Mouse (Mus musculus) 3134 (cell line): Measurements from ENCODE around the gene Plekho1.
A peak's percentile ranks its signal among the peaks of the same experiment; 100 is the strongest.
"Not testable (repeated sequence)": the region's sequence is repeated elsewhere in the genome, so short reads cannot be mapped to it uniquely, and the experiment has no call there.

Source experiments
- DNase-seq: peaks from one replicate; pipeline ENCODE4 v3.0.0-alpha.2; 2011; ENCODE audit warnings: low spot score; ENCODE audit not compliant: insufficient read length; ENCODE audit errors: extremely low read depth

The Plekho1 gene

DNA sequence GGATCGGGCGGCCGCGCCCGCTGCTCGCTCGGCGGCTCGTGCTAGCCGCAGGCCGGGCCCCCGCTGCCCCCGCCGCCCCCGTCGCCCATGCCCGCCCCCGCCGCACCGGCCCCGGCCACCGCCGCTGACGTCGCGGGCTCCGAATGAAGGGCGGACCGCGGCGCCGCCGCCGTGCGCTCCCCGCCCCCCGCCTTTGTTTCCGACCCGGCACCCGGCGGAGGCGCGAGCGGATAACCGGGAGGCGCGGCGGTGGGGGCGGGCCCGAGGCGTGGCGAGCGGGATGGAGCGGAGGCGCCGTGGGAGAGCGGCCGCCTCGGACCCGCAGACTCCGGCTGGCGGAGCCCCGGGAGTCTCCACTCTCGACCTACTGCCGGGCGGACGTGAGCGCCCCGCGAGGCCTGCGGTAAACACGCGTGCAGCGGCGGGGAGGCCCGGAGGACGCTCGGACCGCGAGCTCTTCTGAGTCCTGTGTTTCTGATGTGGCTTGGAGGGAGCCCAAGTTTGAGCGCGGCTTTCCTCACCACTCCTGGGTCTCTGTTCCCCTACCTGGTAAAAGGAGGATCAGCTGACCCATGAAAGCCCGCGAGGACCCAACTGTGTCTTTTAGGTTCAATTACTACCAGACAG, at the start of gene Plekho1:
Plekho1 (minus strand) TSS at position 200 of the 627 bp plus-strand sequence.
- peak; percentile 71 for DNase-seq

- DNase-seq: not testable (repeated sequence)
Measured at GRCm38 (mm10) chr3:96044559-96044958, 48.8 kb upstream of the Plekho1 start.

- DNase-seq: no peak
Measured at GRCm38 (mm10) chr3:96043104-96043503, 47.3 kb upstream of the Plekho1 start.

DNA sequence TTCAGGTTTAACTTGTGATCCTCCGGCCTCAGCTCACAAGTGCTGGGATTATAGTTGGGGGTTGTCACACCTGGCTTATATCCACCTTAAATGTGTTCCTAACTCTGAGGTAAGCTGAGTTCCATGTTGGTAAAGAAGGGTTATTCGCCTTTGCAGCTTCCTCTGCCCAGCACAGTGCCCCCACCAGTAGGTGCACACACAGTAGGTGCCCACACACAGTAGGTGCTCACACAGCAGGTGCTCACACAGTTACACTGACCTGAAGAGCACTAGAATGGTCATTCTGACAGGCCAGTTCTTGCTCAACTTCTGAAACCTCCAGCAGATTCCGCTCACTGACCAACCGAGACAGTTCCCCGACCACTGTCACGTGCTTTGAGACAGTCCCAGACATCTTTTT, 45.3 kb upstream of the Plekho1 start:
- no peak for DNase-seq

GRCm38 (mm10) chr3:96040663-96041006, 44.8 kb upstream of the Plekho1 start:
- DNase-seq: no peak

DNA sequence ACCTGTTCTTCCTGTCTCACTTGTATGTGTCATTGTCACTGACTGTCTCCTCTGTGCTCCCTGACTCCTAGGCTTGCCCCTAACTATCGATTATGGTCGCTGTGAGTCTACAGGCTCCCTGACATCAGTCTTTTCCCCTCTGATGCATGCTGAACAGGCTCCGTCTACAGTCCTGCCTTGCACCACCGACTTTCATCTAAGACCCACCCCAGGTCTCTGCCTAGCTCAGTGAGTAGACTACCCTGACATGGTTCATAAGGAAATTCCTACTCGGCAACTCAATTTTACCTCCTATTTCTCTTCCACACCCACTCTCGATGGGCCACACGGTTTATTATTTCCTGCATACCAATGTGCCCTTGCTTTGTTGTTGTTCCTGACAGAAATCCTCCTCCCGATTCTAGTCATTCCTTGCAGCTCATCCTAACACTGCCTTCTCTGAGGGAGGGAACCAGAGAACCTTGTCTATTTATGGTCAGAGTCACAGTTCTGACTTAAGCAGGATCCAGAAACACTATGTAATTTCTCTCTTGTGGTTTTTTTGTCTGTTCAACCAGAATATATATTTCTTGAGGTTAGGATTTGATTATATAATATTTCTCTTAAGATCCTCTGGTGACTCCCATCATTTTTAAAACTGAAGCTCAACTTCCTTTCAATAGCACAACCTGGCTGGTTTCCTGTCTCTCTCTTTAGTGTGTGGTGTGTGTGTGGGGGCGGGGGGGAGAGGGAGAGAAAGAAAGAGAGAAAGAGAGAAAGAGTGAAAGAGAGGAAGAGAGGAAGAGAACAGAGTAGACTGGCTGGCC, 44.3 kb upstream of the Plekho1 start:
- no peak for DNase-seq

- DNase-seq: no peak
Measured at GRCm38 (mm10) chr3:96038851-96039250, 43.0 kb upstream of the Plekho1 start.

GRCm38 (mm10) chr3:96038156-96038555, 42.4 kb upstream of the Plekho1 start:
- no peak for DNase-seq

DNA sequence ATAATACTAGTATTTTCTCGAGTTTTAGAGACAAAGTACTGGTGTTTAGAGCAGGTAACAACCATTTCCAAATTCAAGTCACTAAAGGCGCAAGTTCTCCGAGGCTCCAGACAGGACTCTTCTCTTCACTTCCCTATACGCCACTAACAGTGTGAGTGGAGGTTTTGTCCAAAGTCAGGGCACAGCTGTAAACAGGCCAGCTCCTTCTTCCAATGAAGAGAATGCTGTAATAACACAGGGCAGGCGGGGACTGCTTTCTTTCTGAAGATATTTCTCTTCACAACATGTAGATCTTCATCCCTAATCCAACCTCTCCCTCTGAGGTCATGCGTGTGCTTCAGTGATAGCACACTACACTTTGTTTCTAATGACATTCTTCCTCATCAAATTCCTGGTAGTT, 41.0 kb upstream of the Plekho1 start:
- no peak for DNase-seq

GRCm38 (mm10) chr3:96033046-96033445, 37.2 kb upstream of the Plekho1 start:
- DNase-seq: no peak

- DNase-seq: no peak
Measured at GRCm38 (mm10) chr3:96032652-96033017, 36.8 kb upstream of the Plekho1 start.

GRCm38 (mm10) chr3:96031991-96032651, 36.3 kb upstream of the Plekho1 start:
- DNase-seq: no peak

DNA sequence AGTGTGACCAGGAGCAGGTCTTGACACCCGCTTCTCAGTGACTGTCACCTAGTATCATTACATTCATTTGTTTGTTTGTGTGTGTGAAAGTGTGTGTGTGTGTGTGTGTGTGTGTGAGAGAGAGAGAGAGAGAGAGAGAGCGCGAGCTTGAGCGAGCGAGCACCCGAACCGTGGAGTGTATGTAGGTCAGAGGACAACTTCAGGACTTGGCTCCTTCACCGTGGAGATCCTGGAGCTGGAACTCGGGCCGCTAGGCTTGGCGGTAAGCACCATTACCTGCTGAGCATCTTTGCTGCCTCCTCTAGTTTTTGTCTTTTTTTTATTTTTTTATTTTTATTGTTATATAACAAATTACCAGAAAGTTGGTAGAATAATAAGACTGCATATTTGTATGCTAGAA, 34.0 kb upstream of the Plekho1 start:
- DNase-seq: no peak

DNA sequence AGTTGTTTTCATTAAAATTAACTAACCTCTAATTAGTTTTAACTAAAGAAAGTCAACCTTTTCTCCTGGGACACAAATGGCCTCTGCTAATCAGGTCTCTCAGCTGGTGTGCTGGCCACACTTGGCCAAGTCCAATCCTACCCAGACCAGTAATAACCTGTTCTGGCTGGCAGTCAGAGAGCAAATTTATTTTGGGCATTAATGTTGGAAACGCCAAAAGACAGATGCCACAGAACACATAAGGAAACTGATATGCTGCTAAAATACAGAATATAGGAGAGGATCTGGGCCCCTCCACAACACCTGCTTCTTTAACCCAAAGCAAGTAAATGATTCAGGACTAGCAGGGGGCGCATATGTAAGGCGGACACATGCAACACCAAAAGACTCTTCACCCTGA, 33.5 kb upstream of the Plekho1 start:
- no peak for DNase-seq

DNA sequence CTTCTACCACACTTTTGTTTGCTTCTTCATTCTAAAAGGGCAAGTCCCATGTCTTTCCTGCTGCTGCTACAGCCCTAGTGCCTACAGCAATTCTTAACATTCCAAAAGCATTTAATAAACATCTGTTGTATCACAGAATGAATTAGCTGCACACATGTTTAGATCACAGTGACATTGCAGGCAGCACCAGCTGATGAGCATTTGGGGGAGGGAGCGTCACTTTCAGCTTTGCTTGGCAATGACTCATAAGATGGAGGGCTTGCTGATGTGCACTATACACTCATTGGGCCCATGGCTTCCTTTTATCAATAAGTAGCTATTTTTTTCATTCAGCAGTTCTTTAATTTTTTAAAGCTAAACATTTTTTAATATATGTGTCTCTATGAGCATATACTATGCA, 32.1 kb upstream of the Plekho1 start:
- DNase-seq: no peak

GRCm38 (mm10) chr3:96027145-96027544, 31.3 kb upstream of the Plekho1 start:
- DNase-seq: no peak

DNA sequence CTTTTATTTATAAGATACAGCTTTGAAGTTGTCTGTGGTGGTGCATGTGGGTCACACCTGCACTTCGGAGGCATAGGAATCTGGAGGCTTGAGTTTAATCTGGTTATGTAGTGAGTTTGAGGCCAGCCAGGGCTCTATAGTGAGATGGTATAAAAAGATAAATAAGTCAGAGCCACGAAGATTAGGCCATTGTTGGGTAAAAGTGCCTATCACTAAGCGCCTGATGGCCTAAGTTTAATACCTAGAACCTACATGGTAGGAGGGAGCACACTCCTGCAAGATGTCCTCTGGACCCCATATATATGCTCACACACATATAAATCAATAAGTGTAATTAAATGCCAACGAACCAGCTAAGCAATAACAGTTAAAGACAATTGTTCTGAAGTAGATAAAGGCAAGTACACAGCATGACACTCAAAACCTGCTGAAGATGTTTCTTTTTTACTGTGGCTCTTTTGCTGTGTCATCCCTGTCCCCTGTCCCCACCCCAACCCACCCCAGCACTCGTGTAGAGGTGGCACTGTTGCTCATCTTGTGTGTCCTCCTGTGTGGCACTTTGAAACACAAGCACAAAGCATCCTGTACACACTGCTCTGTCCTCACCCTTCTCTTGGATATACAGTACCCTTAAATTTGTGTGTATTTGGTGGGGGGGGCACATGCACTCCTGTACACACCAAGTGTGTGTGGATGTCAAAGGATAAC, 25.8 kb upstream of the Plekho1 start:
- DNase-seq: no peak

GRCm38 (mm10) chr3:96020735-96021134, 24.9 kb upstream of the Plekho1 start:
- no peak for DNase-seq

GRCm38 (mm10) chr3:96017461-96017860, 21.7 kb upstream of the Plekho1 start:
- no peak for DNase-seq

DNA sequence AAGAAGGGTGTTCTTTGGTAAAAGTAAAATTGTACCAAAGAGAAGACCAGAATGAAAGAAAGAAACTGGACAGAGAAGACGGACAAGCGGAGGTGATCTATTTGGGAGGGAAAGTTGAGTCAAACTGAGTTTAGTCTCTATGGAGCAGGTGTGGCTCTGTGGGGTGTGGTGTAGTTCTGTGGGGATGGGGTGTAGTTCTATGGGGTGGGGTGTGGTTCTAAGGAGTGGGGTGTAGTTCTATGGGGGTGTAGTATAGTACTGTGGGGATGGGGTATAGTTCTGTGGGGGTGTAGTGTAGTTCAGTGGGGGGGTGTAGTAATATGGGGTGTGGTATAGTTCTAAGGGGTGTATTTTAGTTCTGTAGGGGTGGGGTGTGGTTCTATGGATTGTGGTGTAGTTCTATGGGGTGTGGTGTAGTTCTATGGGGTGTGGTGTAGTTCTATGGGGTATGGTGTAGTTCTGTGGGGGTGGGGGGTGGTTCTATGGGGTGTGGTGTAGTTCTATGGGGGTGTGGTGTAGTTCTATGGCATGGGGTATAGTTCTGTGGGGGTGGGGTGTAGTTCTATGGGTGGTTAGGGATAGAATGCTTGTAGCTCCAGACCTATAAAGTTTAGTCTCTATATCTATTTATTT, 20.6 kb upstream of the Plekho1 start:
- no peak for DNase-seq

GRCm38 (mm10) chr3:96015681-96016080, 19.9 kb upstream of the Plekho1 start:
- DNase-seq: no peak
